Mouse (Mus musculus) limb, embryonic 10.5 days (tissue): Measurements from ENCODE around the gene Ap2a2. TPM values are rescaled to one million over a fixed set of nuclear protein-coding genes. Genes with fewer than 3 reads are reported as not detected.
"Not testable (repeated sequence)": the region's sequence is repeated elsewhere in the genome, so short reads cannot be mapped to it uniquely, and the experiment has no call there.

Experiments
- DNase-seq: peaks from one replicate; pipeline ENCODE4 v3.0.0-alpha.2; 2017; ENCODE audit warnings: low spot score
- H3K27ac ChIP-seq: fragments of 300-500 bp; sonication (generic); 2 replicates; pipeline ENCODE4 v1.5.1; 2016; ENCODE audit warnings: mild to moderate bottlenecking
- H3K27me3 ChIP-seq: fragments of 300-500 bp; sonication (generic); 2 replicates; pipeline ENCODE4 v1.6.1; 2016; ENCODE audit warnings: low read depth, mild to moderate bottlenecking; ENCODE audit not compliant: poor library complexity, severe bottlenecking
- H3K36me3 ChIP-seq: fragments of 300-500 bp; sonication (generic); 2 replicates; pipeline ENCODE4 v1.6.1; 2016; ENCODE audit warnings: mild to moderate bottlenecking, moderate library complexity
- H3K4me1 ChIP-seq: fragments of 300-500 bp; sonication (generic); 2 replicates; pipeline ENCODE4 v1.6.1; 2016
- H3K4me3 ChIP-seq: fragments of 300-500 bp; sonication (generic); 2 replicates; pipeline ENCODE4 v1.5.1; 2016; ENCODE audit warnings: mild to moderate bottlenecking, moderate library complexity
- H3K9me3 ChIP-seq: fragments of 300-500 bp; sonication (generic); replicated peaks from 2 replicates; pipeline ENCODE4 v1.6.1; 2016; ENCODE audit warnings: mild to moderate bottlenecking
- WGBS: fragments of 180-500 bp; shearing (Covaris S2); methylation state at CpG from one replicate; pipeline ENCODE4 v1.1.7; 2016; 5-methylcytosine and 5-hydroxymethylcytosine counted together
- polyA plus RNA-seq: library from polyadenylated mRNA; unstranded; fragments of >200 nt; fragmentation: Nextera tagmentation; extraction: Ambion mirVana; gene quantifications from 2 replicates; pipeline ENCODE4 v1.2.1, GENCODE M21; 2016

Ap2a2 gene
- polyA plus RNA-seq, 1 experiment from 2014 or later, result 92.5 TPM

GRCm38 (mm10) chr7:141588890-141589289 lies 26.9 kb downstream of the Ap2a2 start:
- Histone ChIP-seq H3K27me3 (no peaks in the 10 kb centered on the region), H3K4me3 (no peak overlapping the region), H3K4me1 (no peaks in the 10 kb centered on the region), H3K27ac (no peak overlapping the region), H3K9me3 (no peaks in the 10 kb centered on the region), H3K36me3 (peaks cover 42% of the 10 kb centered on the region)
- 90% methylated on average over 6 of the region's 6 CpGs for WGBS
- no peak for DNase-seq

GRCm38 (mm10) chr7:141590249-141590648 lies 28.3 kb downstream of the Ap2a2 start:
- not testable (repeated sequence) for H3K27me3 ChIP-seq, H3K9me3 ChIP-seq, H3K4me3 ChIP-seq, H3K4me1 ChIP-seq, H3K27ac ChIP-seq, DNase-seq
- H3K36me3 ChIP-seq, result peaks cover 48% of the 10 kb centered on the region
- 96% methylated on average over 6 of the region's 7 CpGs for WGBS

GRCm38 (mm10) chr7:141590959-141591358 lies 29.0 kb downstream of the Ap2a2 start:
- Histone ChIP-seq H3K36me3 (peaks cover 52% of the 10 kb centered on the region), H3K27me3 (no peaks in the 10 kb centered on the region), H3K27ac (no peak overlapping the region), H3K4me1 (no peaks in the 10 kb centered on the region), H3K9me3 (no peaks in the 10 kb centered on the region), H3K4me3 (no peak overlapping the region)
- WGBS, result 97% methylated on average over 8 of the region's 8 CpGs
- no peak for DNase-seq

GRCm38 (mm10) chr7:141592096-141592495 lies 30.1 kb downstream of the Ap2a2 start:
- no peak for DNase-seq
- 97% methylated on average over 1 of the region's 1 CpGs for WGBS
- Histone ChIP-seq H3K9me3 (no peaks in the 10 kb centered on the region), H3K27me3 (no peaks in the 10 kb centered on the region), H3K27ac (no peak overlapping the region), H3K4me1 (no peaks in the 10 kb centered on the region), H3K4me3 (no peak overlapping the region), H3K36me3 (peaks cover 62% of the 10 kb centered on the region)

GRCm38 (mm10) chr7:141593056-141593455 lies 31.1 kb downstream of the Ap2a2 start:
- WGBS, result 96% methylated on average over 6 of the region's 6 CpGs
- Histone ChIP-seq H3K4me3 (no peak overlapping the region), H3K4me1 (no peaks in the 10 kb centered on the region), H3K27ac (no peak overlapping the region), H3K9me3 (no peaks in the 10 kb centered on the region), H3K36me3 (peaks cover 70% of the 10 kb centered on the region), H3K27me3 (no peaks in the 10 kb centered on the region)
- no peak for DNase-seq

GRCm38 (mm10) chr7:141596971-141597370 lies 35.0 kb downstream of the Ap2a2 start:
- Histone ChIP-seq H3K36me3 (peaks cover 76% of the 10 kb centered on the region), H3K27ac (no peak overlapping the region), H3K4me1 (no peaks in the 10 kb centered on the region), H3K27me3 (no peaks in the 10 kb centered on the region), H3K9me3 (no peaks in the 10 kb centered on the region), H3K4me3 (no peak overlapping the region)
- DNase-seq, result no peak
- 85% methylated on average over 1 of the region's 1 CpGs for WGBS

- H3K4me3 ChIP-seq, result no peak overlapping the region
- no peaks in the 10 kb centered on the region for H3K9me3 ChIP-seq
- 95% methylated on average over 6 of the region's 6 CpGs for WGBS
- no peaks in the 10 kb centered on the region for H3K4me1 ChIP-seq
- no peak overlapping the region for H3K27ac ChIP-seq
- DNase-seq, result no peak
- H3K27me3 ChIP-seq, result no peaks in the 10 kb centered on the region
- H3K36me3 ChIP-seq, result peaks cover 82% of the 10 kb centered on the region
These were observed 35.6 kb downstream of the Ap2a2 start for GRCm38 (mm10) chr7:141597563-141597962.

GRCm38 (mm10) chr7:141607717-141608116 lies 45.7 kb downstream of the Ap2a2 start:
- Histone ChIP-seq H3K9me3 (no peaks in the 10 kb centered on the region), H3K4me1 (peaks cover 26% of the 10 kb centered on the region), H3K27ac (no peak overlapping the region), H3K36me3 (peaks cover 85% of the 10 kb centered on the region), H3K4me3 (no peak overlapping the region), H3K27me3 (no peaks in the 10 kb centered on the region)
- 89% methylated on average over 4 of the region's 4 CpGs for WGBS
- no peak for DNase-seq

GRCm38 (mm10) chr7:141609719-141610514 lies 47.9 kb downstream of the Ap2a2 start:
- H3K9me3 ChIP-seq, result no peaks in the 10 kb centered on the region
- no peaks in the 10 kb centered on the region for H3K27me3 ChIP-seq
- no peak for DNase-seq
- 80% methylated on average over 11 of the region's 11 CpGs for WGBS
- H3K4me1 ChIP-seq, result peaks cover 26% of the 10 kb centered on the region
- H3K27ac ChIP-seq, result no peak overlapping the region
- no peak overlapping the region for H3K4me3 ChIP-seq
- peaks cover 87% of the 10 kb centered on the region for H3K36me3 ChIP-seq

- no peak overlapping the region for H3K4me3 ChIP-seq
- peaks cover 26% of the 10 kb centered on the region for H3K4me1 ChIP-seq
- H3K27ac ChIP-seq, result no peak overlapping the region
- H3K9me3 ChIP-seq, result no peaks in the 10 kb centered on the region
- 80% methylated on average over 8 of the region's 8 CpGs for WGBS
- H3K27me3 ChIP-seq, result no peaks in the 10 kb centered on the region
- DNase-seq, result no peak
- H3K36me3 ChIP-seq, result peaks cover 93% of the 10 kb centered on the region
These were observed 49.9 kb downstream of the Ap2a2 start for GRCm38 (mm10) chr7:141611711-141612370.

- Histone ChIP-seq H3K9me3 (no peaks in the 10 kb centered on the region), H3K4me3 (no peak overlapping the region), H3K36me3 (peaks cover 93% of the 10 kb centered on the region), H3K4me1 (peaks cover 26% of the 10 kb centered on the region), H3K27me3 (no peaks in the 10 kb centered on the region), H3K27ac (no peak overlapping the region)
- WGBS, result 78% methylated on average over 18 of the region's 18 CpGs
- DNase-seq, result no peak
These were observed 50.4 kb downstream of the Ap2a2 start for GRCm38 (mm10) chr7:141612371-141612760.

- Histone ChIP-seq H3K27me3 (no peaks in the 10 kb centered on the region), H3K4me3 (no peak overlapping the region), H3K27ac (no peak overlapping the region), H3K36me3 (peaks cover 93% of the 10 kb centered on the region), H3K4me1 (peaks cover 26% of the 10 kb centered on the region), H3K9me3 (no peaks in the 10 kb centered on the region)
- no peak for DNase-seq
- WGBS, result 63% methylated on average over 13 of the region's 13 CpGs
These were observed 50.8 kb downstream of the Ap2a2 start for GRCm38 (mm10) chr7:141612791-141613190.

- Histone ChIP-seq H3K27me3 (no peaks in the 10 kb centered on the region), H3K36me3 (peaks cover 93% of the 10 kb centered on the region), H3K9me3 (no peaks in the 10 kb centered on the region), H3K4me1 (peaks cover 24% of the 10 kb centered on the region), H3K4me3 (no peak overlapping the region), H3K27ac (no peak overlapping the region)
- 88% methylated on average over 5 of the region's 5 CpGs for WGBS
- no peak for DNase-seq
These were observed 52.4 kb downstream of the Ap2a2 start for GRCm38 (mm10) chr7:141614329-141614832.
